Mouse (Mus musculus) right cerebral cortex, postnatal 14 days (tissue): ENCODE measurements around the gene Rbbp5.
"Not testable (repeated sequence)": the region's sequence is repeated elsewhere in the genome, so short reads cannot be mapped to it uniquely, and the experiment has no call there.

ENCODE experiments used
- DNase-seq: peaks from one replicate; pipeline ENCODE4 v3.0.0; 2022

Gene Rbbp5

DNA sequence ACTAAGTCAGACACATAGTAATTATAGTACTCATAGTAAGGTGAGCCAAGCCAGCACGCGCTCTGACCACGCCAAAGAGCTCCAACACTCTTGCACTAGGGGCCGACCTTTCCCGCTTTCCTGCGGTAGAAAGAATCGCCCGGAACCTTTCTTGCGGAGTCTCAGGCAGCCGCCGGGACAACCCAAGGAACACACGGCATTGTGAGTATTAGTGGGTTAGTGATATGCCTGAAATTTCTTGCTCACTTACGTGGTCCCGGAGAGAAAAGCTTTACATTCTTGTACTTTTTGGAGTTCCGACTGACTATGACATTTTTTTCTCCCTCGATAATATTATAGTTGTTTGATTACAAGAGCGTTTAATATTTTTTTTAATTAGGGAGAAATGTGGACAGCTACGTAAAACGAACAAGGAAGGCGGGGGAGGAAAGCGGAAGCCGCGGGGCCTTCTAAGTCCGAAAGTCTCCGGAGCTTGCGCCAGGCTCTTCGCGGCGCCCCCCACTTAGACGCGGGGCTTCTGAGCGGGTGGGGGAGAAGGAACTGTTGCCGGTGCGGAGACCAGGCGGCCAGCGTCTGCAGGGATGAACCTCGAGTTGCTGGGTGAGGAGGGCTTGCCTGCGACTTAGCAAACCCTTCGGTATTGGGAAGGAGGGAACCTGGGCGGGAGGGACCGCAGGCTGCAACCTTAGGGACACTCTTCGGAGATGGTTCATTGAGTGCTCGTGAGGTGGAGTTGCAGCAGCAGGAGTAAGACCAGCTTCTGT lies at the start of gene Rbbp5:
Rbbp5 (plus strand) TSS at position 438 of the 764 bp plus-strand sequence.
- DNase-seq, result peak; percentile 79

DNA sequence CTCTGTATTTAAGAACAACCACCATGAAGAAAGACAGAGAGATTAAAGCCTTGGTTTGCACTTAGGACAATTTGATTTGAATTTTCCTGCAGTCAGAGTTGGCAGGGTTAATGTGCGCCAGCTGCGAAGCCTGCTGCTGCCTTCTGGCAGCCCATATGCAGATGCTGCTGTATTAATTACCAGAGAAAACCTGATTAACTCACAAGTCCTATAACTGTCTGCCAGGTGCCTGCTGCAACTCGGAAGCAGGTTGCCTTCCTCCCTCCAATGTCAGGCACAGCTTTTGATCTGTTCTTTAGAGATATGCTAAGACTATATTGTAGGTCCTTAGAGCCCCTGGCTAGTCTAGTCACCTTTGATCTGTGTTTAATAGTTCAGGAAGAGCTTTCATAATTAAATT lies 46.3 kb upstream of the Rbbp5 start:
- DNase-seq, result no peak

DNA sequence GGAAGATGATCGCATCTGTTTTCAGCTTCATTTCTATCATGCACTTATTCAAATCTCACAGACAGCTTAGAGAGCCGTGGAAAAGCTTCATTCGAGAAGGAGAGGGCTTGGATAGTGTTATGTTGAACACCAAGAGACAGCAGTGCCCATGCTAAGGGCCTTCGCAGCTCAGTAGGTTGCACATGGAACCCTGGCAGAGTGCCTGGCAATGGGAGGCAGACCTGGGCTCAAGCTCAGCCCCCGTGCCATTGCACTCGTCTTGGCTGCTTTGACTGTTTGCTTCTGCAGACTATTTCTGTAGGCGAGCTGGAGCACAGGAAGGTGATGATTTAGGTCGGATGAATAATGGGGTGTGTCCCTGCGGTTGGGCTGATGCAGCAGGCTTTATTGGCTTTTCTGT lies 45.4 kb upstream of the Rbbp5 start:
- peak; percentile 37 for DNase-seq

DNA sequence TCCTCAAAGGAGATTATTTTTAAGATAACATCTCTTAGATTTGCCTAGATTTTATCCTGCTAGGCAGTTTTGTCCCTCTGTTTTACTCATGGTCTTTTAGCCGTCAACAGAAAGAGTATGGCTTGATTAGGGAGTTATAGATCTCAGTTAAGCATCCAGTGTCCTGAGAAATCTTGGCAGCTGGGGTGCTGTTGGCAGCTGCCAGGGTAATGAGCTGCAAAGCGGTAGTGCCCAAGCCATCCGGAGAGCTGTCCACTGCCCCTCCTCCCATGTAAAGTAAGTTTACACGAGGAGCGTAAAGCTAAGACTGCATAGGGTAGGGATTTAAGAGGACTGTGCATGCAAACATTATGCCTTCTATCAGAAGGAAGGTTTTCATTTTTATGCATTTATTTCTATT lies 43.8 kb upstream of the Rbbp5 start:
- DNase-seq, result no peak

DNA sequence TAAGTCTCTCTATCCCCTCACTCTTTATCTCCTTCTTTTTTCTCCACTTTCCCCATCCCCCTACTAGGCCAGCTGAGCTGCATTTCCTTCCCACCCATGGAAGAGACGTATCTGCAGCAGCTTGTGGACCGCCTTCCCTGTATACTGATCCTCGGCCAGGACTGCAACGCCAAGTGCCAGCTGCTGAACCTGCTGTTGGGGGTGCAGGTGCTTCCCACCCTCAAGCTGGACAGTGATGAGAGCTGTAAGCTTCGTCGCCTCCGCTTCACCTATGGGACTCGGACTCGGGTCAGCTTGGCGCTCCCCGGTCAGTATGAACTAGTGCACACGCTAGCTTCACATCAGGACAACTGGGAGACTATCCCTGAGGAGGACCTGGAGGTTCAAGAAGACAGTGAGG lies 43.1 kb upstream of the Rbbp5 start:
- DNase-seq, result no peak

DNA sequence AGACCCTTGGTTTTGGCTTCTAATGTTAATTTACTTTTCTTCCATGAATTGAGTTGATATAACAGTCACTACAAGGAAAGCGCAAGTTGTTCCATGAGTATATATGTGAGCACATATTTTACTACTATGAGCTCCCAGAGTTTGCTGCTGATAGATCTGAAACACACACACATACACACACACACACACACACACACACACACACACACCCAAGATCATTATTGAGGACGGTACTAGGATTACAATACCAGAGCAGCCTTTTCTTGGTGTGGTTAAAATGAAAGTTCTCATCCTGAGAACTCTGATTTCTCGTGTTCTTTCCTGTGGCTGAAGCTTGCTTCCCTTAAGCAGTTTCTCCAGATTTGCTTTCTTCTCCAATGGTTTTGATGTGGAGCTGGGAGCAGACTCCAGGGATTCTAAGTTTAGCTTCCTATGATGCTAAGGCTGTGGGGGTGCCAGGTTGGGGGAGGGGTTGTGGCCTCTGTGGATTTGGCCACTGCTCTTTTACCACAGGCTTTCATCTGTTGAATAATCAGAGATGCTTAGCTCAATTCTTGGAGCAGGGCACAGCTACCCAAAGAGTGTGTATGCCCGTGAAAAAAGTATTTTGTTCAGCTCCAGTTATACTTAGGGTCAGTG lies 40.7 kb upstream of the Rbbp5 start:
- no peak for DNase-seq

DNA sequence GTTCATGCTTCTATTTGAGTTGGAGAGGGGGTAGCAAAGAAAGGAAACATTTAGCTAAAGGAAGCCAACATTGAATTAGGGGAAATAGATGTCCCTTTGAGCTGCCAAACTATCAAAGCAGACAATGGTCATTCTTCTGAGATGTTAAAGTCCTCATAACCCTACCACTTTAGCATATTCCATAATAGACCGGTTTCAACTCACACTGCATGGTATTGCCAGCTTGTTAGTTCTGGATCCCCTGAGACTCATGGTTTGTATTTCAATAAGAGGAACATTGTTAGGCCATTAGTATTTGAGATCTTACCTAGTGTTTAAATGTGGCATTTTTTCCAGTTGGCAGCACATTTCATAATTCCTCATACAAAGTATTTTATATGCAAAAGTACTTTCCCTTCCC lies 40.2 kb upstream of the Rbbp5 start:
- no peak for DNase-seq

DNA sequence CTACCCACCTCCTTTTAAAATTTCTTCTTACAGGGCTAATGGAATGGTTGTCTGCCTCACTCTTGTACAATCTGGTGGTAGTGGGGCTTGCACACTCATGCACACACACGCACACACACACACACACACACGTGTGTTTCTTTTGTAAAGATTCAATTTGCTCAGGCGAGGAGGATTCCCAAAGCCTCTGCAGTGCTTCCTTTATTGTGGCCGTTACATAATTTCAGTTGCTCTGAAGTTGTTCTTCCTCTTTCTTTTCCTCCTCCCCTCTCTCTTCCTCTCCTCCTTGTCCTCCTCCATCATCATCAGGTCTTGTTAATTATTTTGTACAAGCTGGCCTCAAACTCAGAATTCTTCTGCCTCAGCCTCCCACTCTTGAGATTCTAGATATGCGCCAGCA lies 39.8 kb upstream of the Rbbp5 start:
- no peak for DNase-seq

DNA sequence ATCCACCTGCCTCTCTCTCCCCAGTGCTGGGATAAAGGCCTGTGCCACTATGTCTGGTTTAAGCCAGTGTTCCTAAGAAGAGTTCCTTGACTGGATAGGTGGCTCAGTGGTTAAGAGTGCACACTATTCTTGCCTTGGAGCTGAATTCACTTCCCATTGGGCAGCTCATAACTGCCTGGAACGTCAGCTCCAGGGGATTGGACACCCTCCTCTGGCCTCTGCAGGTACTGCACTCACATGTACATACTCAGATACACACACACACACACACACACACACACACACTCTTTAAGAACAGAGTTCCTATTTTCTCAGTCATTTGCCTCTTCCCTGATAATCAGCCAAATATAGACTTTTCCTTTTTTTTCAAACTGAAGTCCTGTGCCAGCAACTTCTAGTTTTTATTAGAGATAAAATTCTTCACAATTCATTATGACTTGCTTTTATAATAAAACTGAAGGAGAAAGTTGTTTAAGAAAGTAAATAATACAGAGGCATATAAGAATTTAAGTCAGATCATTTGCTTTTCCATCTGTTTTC lies 36.2 kb upstream of the Rbbp5 start:
- DNase-seq, result no peak

DNA sequence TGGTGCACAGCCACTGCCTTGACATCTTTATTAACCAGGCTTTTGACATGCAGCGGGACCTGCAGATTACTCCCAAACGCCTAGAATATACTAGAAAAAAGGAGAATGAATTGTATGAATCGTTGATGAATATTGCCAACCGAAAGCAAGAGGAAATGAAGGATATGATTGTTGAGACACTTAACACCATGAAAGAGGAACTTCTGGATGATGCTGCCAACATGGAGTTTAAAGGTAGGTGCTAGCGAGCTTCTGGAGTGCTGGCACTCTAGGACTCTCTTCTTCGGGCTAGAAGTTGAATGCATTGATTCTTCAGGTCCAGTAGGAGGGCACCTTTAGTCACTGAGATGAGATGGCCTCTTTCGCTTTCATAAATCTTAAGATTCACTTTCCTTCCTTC lies 27.4 kb upstream of the Rbbp5 start:
- no peak for DNase-seq

DNA sequence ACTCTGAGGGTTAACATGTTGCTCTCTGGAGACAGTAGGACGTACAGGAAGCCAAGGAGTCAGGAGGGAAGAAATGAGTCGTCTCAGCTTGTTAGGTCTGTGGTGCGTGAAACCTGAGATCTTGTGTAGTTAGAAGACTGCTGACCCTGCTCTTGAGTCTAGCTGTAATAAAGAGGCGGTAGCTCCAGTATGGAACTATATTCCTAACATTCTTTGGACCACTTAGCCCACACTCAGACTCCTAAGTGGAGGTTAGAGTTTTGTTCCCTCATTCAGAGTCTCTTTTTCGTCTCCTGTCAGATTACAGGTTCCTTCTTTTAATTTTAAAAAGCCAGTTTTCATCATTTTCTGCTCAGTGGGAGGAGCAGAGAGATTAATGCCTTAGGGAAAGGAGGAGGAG lies 12.5 kb upstream of the Rbbp5 start:
- DNase-seq, result no peak

DNA sequence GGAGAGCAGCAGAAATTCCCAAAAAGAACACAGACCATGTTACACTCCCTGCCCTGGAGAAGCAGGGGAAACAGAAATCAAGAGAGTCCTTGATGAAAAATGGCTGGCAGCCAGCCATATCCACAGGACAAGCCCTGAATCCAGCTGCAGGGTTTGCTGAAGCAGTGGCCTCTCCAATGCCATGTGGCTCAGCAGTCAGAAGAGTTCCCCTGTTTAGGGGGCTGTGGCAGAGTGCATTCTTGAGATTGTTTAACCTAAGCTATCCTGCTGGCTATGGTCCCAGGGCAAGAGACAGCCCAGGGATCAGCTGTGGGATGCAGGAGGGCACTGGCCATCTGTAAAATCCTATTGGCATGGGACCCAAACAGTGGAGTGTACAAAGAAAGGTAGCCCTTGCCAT lies 8.2 kb upstream of the Rbbp5 start:
- DNase-seq, result peak; percentile 14

DNA sequence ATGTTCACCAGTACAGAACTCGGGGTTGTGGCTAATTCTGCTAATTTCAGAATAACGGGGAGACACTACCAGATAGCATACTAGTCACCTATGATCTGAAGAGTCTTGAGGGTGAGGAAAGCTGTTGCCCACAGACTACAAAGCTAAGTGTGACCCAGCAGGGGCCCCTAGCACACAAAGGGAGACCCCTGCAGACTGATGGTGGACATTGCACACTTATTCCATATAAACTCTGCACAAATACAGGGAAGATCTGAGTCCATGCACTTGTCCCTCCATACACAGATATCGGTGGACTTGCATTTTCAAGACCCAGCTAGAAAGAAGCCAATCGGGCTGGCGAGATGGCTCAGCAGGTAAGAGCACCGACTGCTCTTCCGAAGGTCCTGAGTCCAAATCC lies 7.6 kb upstream of the Rbbp5 start:
- DNase-seq, result no peak

DNA sequence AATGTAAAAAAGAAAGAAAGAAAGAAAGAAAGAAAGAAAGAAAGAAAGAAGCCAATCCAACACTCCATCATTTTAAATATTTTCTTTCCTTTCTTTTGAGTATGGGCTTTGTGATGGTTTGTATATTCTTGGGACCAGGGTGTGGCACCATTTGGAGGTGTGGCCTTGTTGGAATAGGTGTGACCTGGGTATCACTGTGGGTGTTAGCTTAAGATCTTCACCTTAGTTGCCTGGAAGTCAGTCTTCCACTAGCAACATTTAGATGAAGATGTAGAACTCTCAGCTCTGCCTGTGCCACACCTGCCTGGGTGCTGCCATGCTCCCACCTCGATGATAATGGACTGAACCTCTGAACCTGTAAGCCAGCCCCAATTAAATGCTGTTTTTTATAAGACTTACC lies 7.1 kb upstream of the Rbbp5 start:
- DNase-seq, result not testable (repeated sequence)

DNA sequence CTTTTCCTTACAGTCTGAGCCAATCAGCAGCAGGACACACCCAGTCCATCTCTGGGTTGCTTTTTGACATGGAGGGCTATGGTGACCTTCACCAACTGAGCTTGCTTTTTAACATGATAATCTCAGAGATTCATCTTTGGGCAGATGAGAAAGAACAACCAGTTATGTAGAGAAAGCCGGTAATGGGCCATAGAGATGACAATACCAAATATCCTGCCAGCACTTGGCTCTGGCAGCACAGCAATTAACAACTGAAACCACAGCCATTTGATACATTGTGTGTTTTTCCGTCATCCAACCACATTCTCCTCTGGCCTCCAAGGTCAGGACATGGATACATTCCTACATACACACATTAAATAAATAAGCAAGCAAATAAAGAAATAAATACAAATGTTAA lies 6.1 kb upstream of the Rbbp5 start:
- no peak for DNase-seq

DNA sequence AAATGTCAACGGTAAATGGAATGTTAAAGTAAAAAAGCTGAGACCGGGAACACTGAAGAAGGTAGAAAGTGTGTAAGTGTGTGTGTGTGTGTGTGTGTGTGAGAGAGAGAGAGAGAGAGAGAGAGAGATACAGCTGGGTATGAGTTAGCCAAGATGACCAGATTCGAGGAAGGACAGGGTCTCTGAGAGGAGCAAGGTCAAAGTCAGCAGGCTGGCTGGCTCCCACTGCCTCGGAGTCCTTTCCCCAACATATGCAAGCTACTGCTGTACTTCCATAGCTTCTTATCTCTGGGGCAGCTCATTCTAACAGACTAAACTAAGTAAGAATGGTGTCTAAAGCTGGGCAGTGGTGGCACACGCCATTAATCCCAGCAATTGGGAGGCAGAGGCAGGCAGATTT lies 5.7 kb upstream of the Rbbp5 start:
- DNase-seq, result no peak

DNA sequence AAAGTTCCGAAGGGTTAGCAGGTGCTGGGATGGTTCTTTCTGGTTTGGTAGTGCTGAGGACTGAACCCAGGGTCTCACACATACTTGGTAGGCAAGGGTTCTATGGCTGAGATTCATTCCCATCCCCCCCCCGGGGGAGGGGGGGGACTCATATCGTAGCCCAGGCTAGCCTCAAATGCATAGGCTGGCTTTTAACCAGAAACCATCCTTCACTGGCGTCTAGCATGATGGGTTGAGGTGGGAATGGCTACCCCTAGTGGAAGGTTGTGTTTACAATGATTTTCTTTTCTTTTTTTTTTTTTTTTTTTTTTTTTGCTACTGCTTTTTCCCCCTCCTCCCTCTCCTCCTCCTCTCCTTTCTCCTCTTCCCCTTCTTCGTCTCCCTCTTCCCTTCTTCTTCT lies 4.6 kb upstream of the Rbbp5 start:
- DNase-seq, result no peak

DNA sequence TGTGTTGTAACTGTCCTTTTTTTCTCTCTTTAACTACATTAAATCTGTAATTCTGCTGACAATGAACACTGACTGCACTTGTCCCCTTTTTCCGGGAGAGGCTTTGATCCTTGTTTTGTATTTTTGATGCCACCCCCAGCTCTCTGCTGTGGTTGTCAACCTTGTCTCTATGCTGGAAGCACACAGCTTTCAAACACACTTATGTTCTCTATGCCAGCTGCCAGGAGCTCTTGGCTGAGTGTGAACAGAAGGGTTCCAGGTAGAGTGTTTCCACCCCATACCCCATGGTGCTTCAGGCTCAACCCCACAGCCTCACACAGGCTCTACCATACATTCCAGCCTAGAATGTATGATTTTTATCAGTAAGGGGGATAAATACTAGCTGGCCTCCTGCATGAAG lies 2.7 kb upstream of the Rbbp5 start:
- no peak for DNase-seq

DNA sequence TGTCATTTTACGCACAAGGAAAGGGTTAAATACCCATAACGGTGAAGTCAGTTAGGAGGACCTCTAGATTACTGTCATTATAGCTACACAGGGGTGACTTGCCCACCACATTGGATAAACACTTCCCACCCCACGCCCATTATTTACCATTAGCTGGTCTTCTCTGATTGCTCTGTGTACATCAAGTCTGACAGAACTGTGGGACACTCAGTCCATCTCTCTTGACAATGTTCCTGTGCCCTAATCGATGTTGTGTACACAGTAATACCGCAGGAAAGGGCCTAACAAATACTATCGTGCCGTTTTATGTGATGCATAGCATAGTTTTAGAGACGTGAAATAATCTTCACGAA lies 614 bp upstream of the Rbbp5 start:
- DNase-seq, result no peak

DNA sequence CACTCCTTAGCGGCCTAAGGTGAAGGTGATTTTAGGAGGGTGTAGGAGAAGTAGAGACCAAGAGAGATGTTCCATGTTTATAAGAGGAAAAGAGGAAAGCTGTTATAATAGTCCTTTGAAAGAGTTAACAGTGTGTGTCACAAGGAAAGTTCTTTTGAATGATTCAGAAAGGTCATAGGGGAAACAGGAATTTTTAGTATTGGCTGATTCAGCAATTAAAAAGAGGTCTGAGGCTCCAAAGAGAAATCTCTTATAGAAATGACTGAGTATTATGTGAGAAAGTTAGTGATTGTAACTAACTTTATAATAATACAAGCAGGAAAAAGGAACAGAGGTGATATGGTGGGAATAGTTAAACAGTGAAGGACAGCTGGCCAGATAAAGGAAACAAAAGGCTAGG lies 2.3 kb downstream of the Rbbp5 start:
- DNase-seq, result no peak

DNA sequence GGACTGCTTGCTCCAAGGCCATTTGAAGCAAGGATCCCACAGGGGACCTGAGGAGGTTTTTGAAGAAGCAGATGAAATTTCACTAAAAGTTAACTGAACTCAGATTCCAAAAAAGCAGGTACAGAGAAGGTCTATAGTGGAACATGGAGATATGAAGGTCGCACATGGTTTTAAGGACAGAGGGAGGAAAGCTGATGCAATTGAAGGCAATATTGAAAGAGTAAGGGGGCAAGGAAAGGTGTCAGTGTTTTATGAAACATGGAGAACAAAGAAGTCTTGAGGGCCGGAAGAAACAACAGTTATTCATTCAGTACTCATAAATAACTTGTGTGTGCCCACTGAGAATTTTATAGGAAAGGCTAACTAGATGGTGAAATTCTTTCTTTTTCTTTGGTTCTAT lies 4.5 kb downstream of the Rbbp5 start:
- no peak for DNase-seq

DNA sequence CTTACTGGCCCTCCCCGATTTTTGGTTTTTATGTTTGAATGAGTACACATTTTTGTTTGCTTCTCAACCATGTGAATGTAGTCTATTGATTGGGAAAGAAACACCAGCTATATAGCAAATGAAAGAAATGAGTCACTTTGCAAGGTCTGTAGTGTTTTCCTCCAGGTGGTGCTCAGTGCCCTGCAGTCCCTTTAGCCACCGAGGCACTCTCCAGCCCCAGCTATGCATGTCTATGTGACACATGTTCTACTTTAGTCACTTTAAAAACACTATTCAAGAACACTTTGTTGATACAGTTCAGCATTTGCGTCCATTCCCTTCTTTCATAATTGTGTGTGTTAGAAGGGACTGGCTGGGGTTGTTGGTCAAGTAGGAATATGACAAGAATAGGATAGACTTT lies 6.1 kb downstream of the Rbbp5 start:
- no peak for DNase-seq

DNA sequence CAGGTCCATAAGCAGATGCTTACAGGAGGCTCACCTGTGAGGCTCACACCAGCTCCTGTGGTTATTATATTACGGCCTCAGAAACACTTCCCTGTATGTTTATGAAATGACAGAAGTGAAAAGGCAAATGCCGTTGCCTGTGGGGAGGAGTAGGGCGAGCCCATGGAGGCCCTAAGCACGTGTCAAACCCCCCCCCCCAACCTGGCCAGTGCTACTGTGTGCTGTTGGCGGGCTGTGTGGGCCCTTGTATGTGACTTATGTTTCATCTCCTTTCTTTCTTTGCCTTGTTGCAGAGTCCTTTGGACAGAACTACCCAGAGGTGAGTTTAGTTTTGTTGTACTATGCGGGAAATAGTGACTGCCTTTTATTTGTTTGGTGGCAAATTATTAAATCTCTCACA lies 6.6 kb downstream of the Rbbp5 start:
- no peak for DNase-seq

DNA sequence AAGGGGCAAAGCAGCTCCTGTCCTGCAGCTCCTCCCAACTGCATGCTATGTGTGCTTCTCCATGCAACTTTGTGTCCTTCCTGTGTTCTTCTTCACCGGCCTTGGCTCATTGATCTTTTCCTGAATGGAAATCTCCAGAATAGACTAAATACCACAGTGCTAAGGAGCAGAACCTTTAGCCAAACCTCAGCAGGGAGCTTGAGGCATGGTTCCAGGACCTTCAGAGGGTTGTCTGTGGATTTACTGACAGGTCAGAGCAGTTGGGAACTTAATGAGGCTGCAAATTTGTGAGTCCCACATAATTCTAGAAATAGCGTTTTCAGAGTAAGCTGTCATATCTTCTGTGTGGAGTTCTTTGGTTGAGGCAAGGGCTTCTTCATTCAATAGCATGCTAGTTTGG lies 23.4 kb downstream of the Rbbp5 start:
- no peak for DNase-seq

DNA sequence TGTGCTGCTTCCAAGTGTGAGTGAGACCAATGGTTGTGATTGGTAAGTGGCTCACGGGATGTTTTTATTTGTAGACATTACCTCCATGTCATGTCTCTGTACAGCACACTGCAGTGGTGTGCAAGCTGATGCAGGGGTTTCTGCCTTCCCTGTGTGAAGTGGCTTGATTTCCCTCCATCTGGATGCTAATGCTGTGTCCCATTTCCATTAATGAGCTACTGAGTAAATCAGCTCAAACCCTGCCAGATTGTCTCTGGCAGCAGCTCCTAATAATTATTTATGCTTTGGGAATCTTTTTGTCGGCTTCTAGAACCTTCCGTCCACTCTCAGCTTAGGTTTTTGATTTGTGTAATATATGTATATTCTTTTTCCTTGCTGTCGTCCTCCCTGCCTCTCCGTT lies 28.0 kb downstream of the Rbbp5 start:
- no peak for DNase-seq
